Mouse (Mus musculus) MEL (cell line): ENCODE measurements around the gene Lix1l.

Source experiments
- CTCF ChIP-seq, 3 experiments: IDR thresholded peaks in 2 of 3; conservative IDR thresholded peaks in 1 of 3; 2 replicates each; pipeline ENCODE4 v1.5.1; 2011 to 2012; ENCODE audit warnings: low read length in 3 of 3, low read depth in 2 of 3, mild to moderate bottlenecking in 2 of 3, improper control_type of control experiment in 1 of 3, inconsistent platforms in 1 of 3, mixed read lengths in 1 of 3, moderate library complexity in 1 of 3; ENCODE audit not compliant: control insufficient read depth in 1 of 3, insufficient read depth in 1 of 3, poor library complexity in 1 of 3, severe bottlenecking in 1 of 3
- EP300 ChIP-seq, 2 experiments: IDR thresholded peaks; 2 replicates each; pipeline ENCODE4 v1.6.1; 2011; ENCODE audit warnings: improper control_type of control experiment in 2 of 2, low read length in 2 of 2, low read depth in 1 of 2, mild to moderate bottlenecking in 1 of 2
- MYB ChIP-seq: IDR thresholded peaks from 2 replicates; pipeline ENCODE4 v1.6.1; 2011; ENCODE audit warnings: mild to moderate bottlenecking, low read depth, low read length, improper control_type of control experiment
- POLR2A ChIP-seq, 2 experiments: IDR thresholded peaks; 2 replicates each; pipeline ENCODE4 v1.6.1; 2011 to 2012; ENCODE audit warnings: low read length in 2 of 2, mild to moderate bottlenecking in 2 of 2, control low read depth in 1 of 2, improper control_type of control experiment in 1 of 2, low read depth in 1 of 2, moderate library complexity in 1 of 2; ENCODE audit not compliant: control insufficient read depth in 1 of 2, insufficient read depth in 1 of 2, poor library complexity in 1 of 2
- TCF12 ChIP-seq: IDR thresholded peaks from 2 replicates; pipeline ENCODE4 v1.6.1; 2014; ENCODE audit warnings: low read depth, mild to moderate bottlenecking, inconsistent platforms, low read length, improper control_type of control experiment, moderate library complexity
- ZC3H11A ChIP-seq: IDR thresholded peaks from 2 replicates; pipeline ENCODE4 v1.6.1; 2012; ENCODE audit warnings: low read depth, mild to moderate bottlenecking, inconsistent platforms, low read length, improper control_type of control experiment

DNA sequence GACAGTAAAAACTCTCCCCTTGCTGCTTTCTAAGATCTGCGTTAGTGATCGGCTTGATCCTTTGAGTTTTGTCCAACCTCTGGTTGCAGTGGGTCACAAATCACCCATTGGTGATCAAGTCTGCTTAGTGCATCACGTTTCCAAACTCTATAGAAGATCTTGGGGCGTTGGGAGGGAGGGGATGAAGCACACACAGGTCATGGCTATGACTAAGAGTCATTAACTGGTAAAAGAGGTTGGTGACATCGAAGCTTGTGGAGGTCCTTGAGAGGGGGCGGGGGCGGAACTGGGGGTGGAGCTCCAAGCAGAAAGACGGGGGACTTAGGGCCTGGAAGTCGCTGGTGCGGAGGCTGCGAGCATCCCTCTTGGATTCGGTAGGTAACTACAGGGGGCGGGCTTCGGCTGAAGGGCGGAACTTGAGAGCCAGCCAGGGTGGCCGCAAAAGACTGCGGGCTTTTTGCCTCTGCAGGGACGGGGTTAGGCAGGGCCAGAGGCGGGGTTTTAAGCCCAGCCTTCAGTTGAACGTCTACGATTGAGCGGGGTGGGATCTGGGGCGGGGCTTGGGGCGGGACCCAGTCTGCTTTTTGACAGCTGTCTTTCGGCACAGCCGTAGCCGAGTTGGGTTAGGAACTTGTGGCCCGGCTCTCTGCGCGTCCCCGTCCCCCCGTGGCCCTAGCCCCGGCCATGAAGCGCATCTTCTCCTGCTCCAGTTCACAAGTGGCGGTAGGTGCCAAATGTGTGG, 68.9 kb downstream of the Lix1l start, which contains the start of gene Ankrd35:
- no peak for TF ChIP-seq EP300 (IDR thresholded peaks at IDR 0.05; ENCODE audit: low read depth in 1 of 2, low read length in 2 of 2)
- TF ChIP-seq MYB: no peak
- TF ChIP-seq CTCF (IDR thresholded peaks at IDR 0.05 in 2 of 3, conservative IDR thresholded peaks at IDR 0.05 in 1 of 3; ENCODE audit: control insufficient read depth in 1 of 3, insufficient read depth in 1 of 3, low read depth in 2 of 3, low read length in 3 of 3, poor library complexity in 1 of 3, severe bottlenecking in 1 of 3): peak in 2 of 3 experiments; percentile 10 to 44; a peak in 3 of 6 replicates
- TF ChIP-seq TCF12: 0 out of 2 replicates have a peak, but pooled peaks have one; percentile 15
- no peak for TF ChIP-seq POLR2A (IDR thresholded peaks at IDR 0.05; ENCODE audit: control insufficient read depth in 1 of 2, insufficient read depth in 1 of 2, low read depth in 1 of 2, low read length in 2 of 2, poor library complexity in 1 of 2)
- no peak for TF ChIP-seq ZC3H11A
